Mouse (Mus musculus) kidney, embryonic 15.5 days (tissue): ENCODE measurements at regions not wholly inside any gene's neighbourhood (a gene's known extent, or its start where the extent isn't known, plus 50 kb on each side); places are given as distances from the start of the nearest gene placed in this dataset. TPM values are rescaled to one million over a fixed set of nuclear protein-coding genes. Genes with fewer than 3 reads are reported as not detected.

ENCODE experiments used
- ATAC-seq: fragments of 200-750 bp; cut with Nextera tagmentation; replicated peaks from 2 replicates; pipeline ENCODE4 v1.8.0; 2017; ENCODE audit warnings: moderate TSS enrichment; ENCODE audit not compliant: low FRiP score
- H3K27ac ChIP-seq: fragments of 300-500 bp; sonication (generic); 2 replicates; pipeline ENCODE4 v1.5.1; 2015; ENCODE audit warnings: mild to moderate bottlenecking, inconsistent platforms
- H3K27me3 ChIP-seq: fragments of 300-500 bp; sonication (generic); 2 replicates; pipeline ENCODE4 v1.6.1; 2015; ENCODE audit warnings: inconsistent platforms
- H3K36me3 ChIP-seq: fragments of 300-500 bp; sonication (generic); 2 replicates; pipeline ENCODE4 v1.6.1; 2015; ENCODE audit warnings: inconsistent platforms
- H3K4me1 ChIP-seq: fragments of 300-500 bp; sonication (generic); 2 replicates; pipeline ENCODE4 v1.6.1; 2015; ENCODE audit warnings: inconsistent platforms
- H3K4me2 ChIP-seq: fragments of 300-500 bp; sonication (generic); 2 replicates; pipeline ENCODE4 v1.6.1; 2015; ENCODE audit warnings: moderate library complexity, mild to moderate bottlenecking, inconsistent platforms
- H3K4me3 ChIP-seq: fragments of 300-500 bp; sonication (generic); replicated peaks from 2 replicates; pipeline ENCODE4 v1.5.1; 2015; ENCODE audit warnings: mild to moderate bottlenecking, inconsistent platforms
- H3K9ac ChIP-seq: fragments of 300-500 bp; sonication (generic); 2 replicates; pipeline ENCODE4 v1.6.1; 2015; ENCODE audit warnings: mild to moderate bottlenecking, inconsistent platforms
- H3K9me3 ChIP-seq: fragments of 300-500 bp; sonication (generic); replicated peaks from 2 replicates; pipeline ENCODE4 v1.6.1; 2016; ENCODE audit warnings: inconsistent platforms
- WGBS: fragments of 180-500 bp; shearing (Covaris S2); methylation state at CpG from one replicate; pipeline ENCODE4 v1.1.7; 2015; ENCODE audit warnings: mixed read lengths; 5-methylcytosine and 5-hydroxymethylcytosine counted together
- microRNA-seq: library from miRNA; unstranded; fragments of <30 nt; microRNA quantifications from one replicate; pipeline ENCODE4, GENCODE M21; 2016

DNA sequence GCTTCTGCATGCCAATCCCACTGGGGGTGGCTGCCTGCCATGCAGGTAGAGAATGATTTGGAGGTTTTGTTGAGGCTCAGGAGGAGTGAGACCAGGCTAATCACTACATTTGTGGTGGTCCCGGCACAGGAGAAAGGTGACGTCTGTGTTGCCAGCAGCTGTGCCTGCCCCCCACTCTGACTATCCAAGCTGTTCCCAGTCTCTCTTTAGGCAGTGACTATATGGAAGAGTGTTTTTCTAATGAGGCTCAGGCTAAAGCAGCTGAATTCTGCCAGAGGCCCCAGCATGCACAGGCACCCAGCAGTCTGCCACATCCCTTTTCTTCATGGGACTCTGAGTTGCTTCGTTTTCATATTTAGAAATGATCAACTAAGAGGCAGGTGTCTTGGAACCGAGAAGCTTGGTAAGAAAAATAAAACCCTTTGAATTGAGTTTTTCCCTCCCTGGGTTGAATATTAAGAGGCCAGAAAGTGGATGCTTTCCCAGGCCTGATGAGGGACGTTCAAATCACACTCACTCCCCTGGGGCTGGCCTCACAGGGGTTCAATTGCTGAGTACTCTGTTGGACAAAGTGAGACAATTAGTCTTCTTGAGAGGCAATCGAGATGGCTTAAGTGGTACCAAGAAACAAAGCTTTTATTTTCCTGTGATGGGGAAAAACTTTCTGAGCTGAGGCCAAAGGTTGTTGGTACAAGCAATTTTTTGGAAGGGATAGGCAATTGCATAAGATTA lies 82.5 kb upstream of the Dab1 start:
- Histone ChIP-seq H3K27ac (no peak overlapping the region), H3K4me1 (no peaks in the 10 kb centered on the region), H3K36me3 (no peaks in the 10 kb centered on the region), H3K27me3 (no peaks in the 10 kb centered on the region), H3K4me3 (no peak overlapping the region), H3K9ac (no peak overlapping the region), H3K4me2 (no peak overlapping the region), H3K9me3 (no peaks in the 10 kb centered on the region)
- 53% methylated on average over 6 of the region's 6 CpGs for WGBS
- no peak for ATAC-seq

- H3K4me2 ChIP-seq, result no peak overlapping the region
- H3K27ac ChIP-seq, result no peak overlapping the region
- no peaks in the 10 kb centered on the region for H3K27me3 ChIP-seq
- no peak overlapping the region for H3K9ac ChIP-seq
- H3K4me1 ChIP-seq, result no peaks in the 10 kb centered on the region
- no peaks in the 10 kb centered on the region for H3K9me3 ChIP-seq
- no peak overlapping the region for H3K4me3 ChIP-seq
- no peaks in the 10 kb centered on the region for H3K36me3 ChIP-seq
- 65% methylated on average over 3 of the region's 3 CpGs for WGBS
- no peak for ATAC-seq
Observed at GRCm38 (mm10) chr4:103540960-103541359, 78.2 kb upstream of the Dab1 start.

DNA sequence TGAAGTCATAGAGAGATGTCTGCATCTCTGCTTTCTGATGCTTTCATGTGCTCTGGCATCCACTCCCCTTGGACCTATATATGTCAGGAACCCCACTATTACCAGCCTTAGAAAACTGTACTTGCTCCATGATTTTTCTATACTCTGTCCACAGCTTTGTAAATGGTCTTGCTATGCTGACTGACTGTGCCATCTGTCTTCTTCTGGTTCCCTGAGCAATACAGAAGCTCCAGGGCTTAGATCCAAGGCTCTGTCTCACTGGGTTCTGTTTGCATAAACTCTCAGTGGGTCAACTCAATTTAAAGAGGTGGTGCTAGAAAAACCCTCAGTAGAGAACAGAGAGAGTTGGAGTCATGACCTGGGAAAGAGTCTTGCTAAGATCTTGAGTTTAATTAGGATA lies 71.9 kb upstream of the Dab1 start:
- no peaks in the 10 kb centered on the region for H3K27me3 ChIP-seq
- H3K27ac ChIP-seq, result no peak overlapping the region
- H3K4me3 ChIP-seq, result no peak overlapping the region
- no peaks in the 10 kb centered on the region for H3K9me3 ChIP-seq
- no peak for ATAC-seq
- no peaks in the 10 kb centered on the region for H3K4me1 ChIP-seq
- H3K9ac ChIP-seq, result no peak overlapping the region
- H3K36me3 ChIP-seq, result no peaks in the 10 kb centered on the region
- no peak overlapping the region for H3K4me2 ChIP-seq

GRCm38 (mm10) chr4:103552476-103552875 lies 66.7 kb upstream of the Dab1 start:
- H3K27ac ChIP-seq, result no peak overlapping the region
- WGBS, result 97% methylated on average over 3 of the region's 3 CpGs
- ATAC-seq, result no peak
- H3K27me3 ChIP-seq, result no peaks in the 10 kb centered on the region
- no peaks in the 10 kb centered on the region for H3K4me1 ChIP-seq
- no peak overlapping the region for H3K9ac ChIP-seq
- no peak overlapping the region for H3K4me3 ChIP-seq
- H3K4me2 ChIP-seq, result no peak overlapping the region
- no peaks in the 10 kb centered on the region for H3K36me3 ChIP-seq
- no peaks in the 10 kb centered on the region for H3K9me3 ChIP-seq

GRCm38 (mm10) chr4:103553188-103553587 lies 66.0 kb upstream of the Dab1 start:
- H3K9me3 ChIP-seq, result no peaks in the 10 kb centered on the region

GRCm38 (mm10) chr4:103554597-103554996 lies 64.6 kb upstream of the Dab1 start:
- Histone ChIP-seq H3K4me3 (no peak overlapping the region), H3K27me3 (no peaks in the 10 kb centered on the region), H3K9me3 (no peaks in the 10 kb centered on the region), H3K27ac (no peak overlapping the region), H3K4me1 (no peaks in the 10 kb centered on the region), H3K36me3 (no peaks in the 10 kb centered on the region), H3K9ac (no peak overlapping the region), H3K4me2 (no peak overlapping the region)
- no peak for ATAC-seq
- 61% methylated on average over 4 of the region's 4 CpGs for WGBS

More at GRCm38 (mm10) chr4:103553188-103553587, 66.0 kb upstream of the Dab1 start:
- Histone ChIP-seq H3K36me3 (no peaks in the 10 kb centered on the region), H3K4me3 (no peak overlapping the region), H3K27me3 (no peaks in the 10 kb centered on the region), H3K9ac (no peak overlapping the region), H3K27ac (no peak overlapping the region), H3K4me1 (no peaks in the 10 kb centered on the region), H3K4me2 (no peak overlapping the region)
- WGBS, result 81% methylated on average over 4 of the region's 4 CpGs
- no peak for ATAC-seq

Small RNAs in the stretch of these regions (microRNA-seq; reads per million reads assigned to microRNA genes)
- not detected for gene Gm23064
